Mouse (Mus musculus) testis, postnatal 10 days (tissue): ENCODE results near the gene Scgb1c1.

Source experiments
- DNase-seq: peaks from one replicate; pipeline ENCODE4 v3.0.0; 2021; ENCODE audit warnings: low spot score

The Scgb1c1 gene

GRCm38 (mm10) chr7:140843806-140844205 is 1.5 kb upstream of the Scgb1c1 start:
- no peak for DNase-seq

- DNase-seq: no peak
Measured at GRCm38 (mm10) chr7:140845683-140846082, 336 bp downstream of the Scgb1c1 start.

- no peak for DNase-seq
Measured at GRCm38 (mm10) chr7:140846676-140847075, 1.3 kb downstream of the Scgb1c1 start.

GRCm38 (mm10) chr7:140847755-140848580 is 2.6 kb downstream of the Scgb1c1 start, which contains the start of gene Odf3:
TSS of gene Odf3 (plus strand) at chr7:140847805.
- DNase-seq: peak; percentile 78

- no peak for DNase-seq
Measured at GRCm38 (mm10) chr7:140848591-140848990, 3.2 kb downstream of the Scgb1c1 start.

- no peak for DNase-seq
Measured at GRCm38 (mm10) chr7:140851916-140852315, 6.6 kb downstream of the Scgb1c1 start.

- no peak for DNase-seq
Measured at GRCm38 (mm10) chr7:140853386-140853785, 8.0 kb downstream of the Scgb1c1 start.

- DNase-seq: no peak
Measured at GRCm38 (mm10) chr7:140854483-140854882, 9.1 kb downstream of the Scgb1c1 start.

GRCm38 (mm10) chr7:140855181-140855580 is 9.8 kb downstream of the Scgb1c1 start:
- no peak for DNase-seq

- peak; percentile 78 for DNase-seq
Measured at GRCm38 (mm10) chr7:140855860-140856784, 10.8 kb downstream of the Scgb1c1 start, which contains the start of gene Gm45785. TSS of gene Gm45785 (minus strand) at chr7:140856331.

GRCm38 (mm10) chr7:140856785-140857549 is 11.6 kb downstream of the Scgb1c1 start, which contains the start of gene Ric8a:
TSS of gene Ric8a (plus strand) at chr7:140856957.
- peak; percentile 89 for DNase-seq

GRCm38 (mm10) chr7:140857550-140858505 is 12.5 kb downstream of the Scgb1c1 start, which contains the start of gene Bet1l:
TSS of gene Bet1l (minus strand) at chr7:140857577.
- DNase-seq: no peak

- no peak for DNase-seq
Measured at GRCm38 (mm10) chr7:140858746-140859145, 13.4 kb downstream of the Scgb1c1 start.

- no peak for DNase-seq
Measured at GRCm38 (mm10) chr7:140859997-140860396, 14.7 kb downstream of the Scgb1c1 start.

- DNase-seq: no peak
Measured at GRCm38 (mm10) chr7:140860728-140861127, 15.4 kb downstream of the Scgb1c1 start.

- no peak for DNase-seq
Measured at GRCm38 (mm10) chr7:140864761-140865160, 19.4 kb downstream of the Scgb1c1 start.

GRCm38 (mm10) chr7:140874224-140874623 is 28.9 kb downstream of the Scgb1c1 start:
- DNase-seq: no peak

GRCm38 (mm10) chr7:140877364-140877763 is 32.0 kb downstream of the Scgb1c1 start:
- no peak for DNase-seq

- DNase-seq: no peak
Measured at GRCm38 (mm10) chr7:140879355-140879754, 34.0 kb downstream of the Scgb1c1 start.

GRCm38 (mm10) chr7:140880419-140880818 is 35.1 kb downstream of the Scgb1c1 start:
- DNase-seq: no peak
